Mouse (Mus musculus) neural tube, embryonic 10.5 days (tissue): ENCODE results near the gene Arhgap9.

Experiments
- DNase-seq: peaks from one replicate; pipeline ENCODE4 v3.0.0-alpha.2; 2017; ENCODE audit warnings: low spot score; ENCODE audit errors: extremely low spot score

Arhgap9 gene

DNA sequence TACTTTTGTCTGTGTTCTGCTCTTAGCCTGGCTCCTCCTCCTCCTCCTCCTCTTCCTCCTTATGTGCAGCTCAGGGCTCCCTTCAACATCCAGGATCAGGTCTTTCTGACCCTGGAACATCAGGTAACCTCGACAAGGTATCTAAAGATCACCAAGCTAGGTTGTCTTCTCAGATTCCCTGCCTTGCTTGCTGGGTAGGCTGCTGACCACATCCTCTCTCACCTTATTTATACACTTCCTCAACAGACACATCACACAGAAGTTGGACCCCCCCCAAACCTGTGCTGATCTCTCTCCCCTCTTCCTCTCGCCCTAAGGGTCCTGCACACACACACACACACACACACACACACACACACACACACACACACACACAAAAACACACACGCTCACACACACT, at the start of gene Arhgap9:
Arhgap9 (plus strand) TSS at position 344 of the 400 bp plus-strand sequence.
- no peak for DNase-seq

DNA sequence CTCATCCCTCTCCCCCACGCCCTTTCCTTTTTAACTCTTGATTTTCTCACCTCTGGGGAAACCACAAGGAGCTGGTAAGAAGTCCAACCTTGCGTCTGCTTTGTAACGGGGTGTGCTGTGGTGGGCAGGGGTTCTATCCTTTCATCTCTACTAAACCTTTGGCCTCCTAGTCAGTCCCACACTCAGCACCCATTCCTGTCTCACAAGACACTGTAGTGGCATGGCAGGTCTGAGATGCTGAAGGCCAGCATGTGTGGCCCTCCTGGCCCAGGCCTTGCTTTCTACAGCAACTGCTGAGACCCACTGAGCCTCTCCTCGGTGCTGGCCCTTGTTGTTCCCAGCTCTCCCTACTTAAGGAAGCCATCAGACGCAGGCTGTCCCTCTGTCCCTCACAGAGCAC, 49.4 kb upstream of the Arhgap9 start:
- DNase-seq = no peak

DNA sequence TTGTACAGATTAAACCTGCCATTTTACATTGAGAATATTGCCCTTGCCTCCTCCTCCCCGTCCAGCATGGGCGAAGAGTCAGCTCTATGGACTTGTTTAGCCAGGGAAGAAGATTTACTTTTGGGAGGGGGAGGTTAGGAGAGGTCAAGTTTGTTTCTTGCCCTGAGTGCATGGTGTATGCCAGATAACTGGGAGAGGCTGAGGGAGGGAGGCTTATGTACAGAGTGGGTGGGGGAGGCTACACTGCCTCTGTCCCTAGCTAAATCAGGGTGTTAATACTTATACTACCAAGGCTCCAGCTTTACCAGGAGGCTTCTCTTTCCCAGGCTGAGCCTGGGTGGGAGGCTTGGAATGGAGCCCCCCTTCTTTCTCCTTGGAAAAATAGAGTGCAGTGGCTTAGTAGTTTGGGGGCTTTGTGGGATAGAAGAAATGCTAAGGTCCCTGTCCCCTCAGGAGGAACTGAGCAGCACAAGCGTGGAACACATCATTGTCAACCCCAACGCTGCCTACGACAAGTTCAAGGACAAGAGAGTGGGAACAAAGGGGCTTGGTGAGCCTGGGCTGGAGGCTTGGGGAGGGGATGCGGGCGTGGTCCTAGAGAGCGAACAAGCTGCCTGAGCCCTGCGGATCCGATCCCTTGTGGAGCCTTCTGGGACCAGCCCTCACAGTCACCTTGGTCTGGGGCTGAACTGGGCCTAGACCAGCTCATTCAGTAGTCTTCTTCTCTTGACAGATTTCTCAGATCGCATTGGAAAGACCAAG, 47.3 kb upstream of the Arhgap9 start:
- DNase-seq = no peak

DNA sequence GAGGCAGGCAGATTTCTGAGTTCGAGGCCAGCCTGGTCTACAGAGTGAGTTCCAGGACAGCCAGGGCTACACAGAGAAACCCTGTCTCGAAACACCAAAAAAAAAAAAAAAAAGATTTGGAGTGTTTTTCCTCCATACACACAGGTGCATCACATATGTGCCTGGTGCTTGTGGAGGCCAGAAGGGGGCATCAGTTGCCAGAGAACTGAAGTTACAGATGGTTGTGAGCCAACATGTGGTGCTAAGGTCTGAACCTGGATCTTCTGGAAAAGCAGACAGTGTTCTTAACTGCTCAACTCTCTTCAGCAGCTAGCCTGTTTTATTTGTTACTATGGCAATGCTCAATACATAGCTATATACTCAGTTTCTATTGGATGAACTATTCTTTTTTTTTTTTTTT, 42.0 kb upstream of the Arhgap9 start:
- DNase-seq = no peak

DNA sequence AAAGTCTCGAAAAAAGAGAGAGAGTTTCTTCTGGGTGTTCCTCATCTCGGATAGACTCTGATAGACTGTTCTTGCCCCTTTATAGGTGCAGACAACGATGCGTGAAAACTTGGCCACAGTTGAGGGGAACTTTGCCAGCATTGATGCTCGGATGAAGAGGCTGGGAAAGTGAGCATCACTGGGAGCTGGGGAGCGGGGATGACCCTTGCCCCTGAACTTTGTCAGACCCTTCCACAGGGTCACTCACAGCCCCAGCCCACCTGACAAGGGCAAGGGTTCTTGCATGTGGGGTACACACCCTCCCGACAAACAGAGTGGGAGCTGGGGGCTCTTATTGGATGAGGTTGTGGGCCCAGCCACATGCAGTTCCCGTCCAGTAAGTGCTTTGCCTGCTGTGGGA, 40.4 kb upstream of the Arhgap9 start:
- DNase-seq = no peak

DNA sequence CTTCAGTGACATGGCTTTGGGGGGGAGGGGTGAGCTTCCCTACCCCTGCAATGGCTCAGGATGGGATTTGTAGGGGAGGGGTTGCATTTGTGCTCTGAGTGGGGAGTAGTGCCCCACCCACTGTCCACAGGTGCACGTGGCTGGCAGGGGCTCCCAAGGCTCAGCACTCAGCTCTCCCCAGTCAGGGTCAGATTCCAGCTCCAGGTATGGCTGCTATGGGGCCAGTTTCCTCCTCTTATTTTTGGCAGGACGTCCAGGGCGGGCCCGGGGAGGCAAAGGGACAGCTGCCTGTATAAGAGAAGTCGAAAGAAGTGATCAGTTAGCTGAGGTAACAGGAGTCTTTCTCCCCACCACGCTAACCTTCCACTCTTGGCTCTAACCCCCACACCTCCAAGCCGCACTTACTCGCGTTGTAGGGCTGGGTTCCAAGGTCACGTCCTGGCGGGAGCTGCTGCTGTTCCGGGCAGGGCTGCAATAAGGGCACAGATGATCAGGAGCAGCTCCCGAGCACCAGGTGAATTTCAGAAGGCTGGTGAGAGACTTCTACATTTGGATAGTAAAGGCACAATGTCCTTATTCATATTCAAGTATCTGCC, 39.0 kb upstream of the Arhgap9 start:
- no peak for DNase-seq

DNA sequence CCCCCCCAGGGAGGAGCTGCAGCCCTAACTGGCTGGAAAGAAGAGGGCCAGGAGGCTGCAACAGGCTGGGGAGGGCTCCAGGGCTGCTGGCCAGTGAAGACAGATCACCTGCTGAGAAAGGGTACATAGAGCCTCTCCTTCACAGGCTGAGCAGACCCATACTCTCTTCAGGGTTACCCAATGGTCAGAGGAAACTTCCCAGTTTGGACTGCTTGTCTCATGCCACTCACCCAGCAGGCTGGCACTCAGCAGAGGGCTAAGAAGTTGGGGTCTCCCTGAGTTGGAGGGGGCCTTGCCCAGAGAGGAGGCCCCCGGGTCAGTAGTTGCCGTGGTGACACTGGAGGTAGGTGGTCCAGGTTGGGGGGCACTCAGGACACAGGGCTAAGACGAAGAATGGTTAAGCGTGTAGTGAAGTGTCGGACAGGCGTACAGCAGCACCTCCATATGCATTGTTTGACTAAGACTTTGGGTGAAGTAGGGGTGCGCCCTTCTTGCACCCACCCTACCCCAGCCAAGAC, 37.6 kb upstream of the Arhgap9 start:
- no peak for DNase-seq

DNA sequence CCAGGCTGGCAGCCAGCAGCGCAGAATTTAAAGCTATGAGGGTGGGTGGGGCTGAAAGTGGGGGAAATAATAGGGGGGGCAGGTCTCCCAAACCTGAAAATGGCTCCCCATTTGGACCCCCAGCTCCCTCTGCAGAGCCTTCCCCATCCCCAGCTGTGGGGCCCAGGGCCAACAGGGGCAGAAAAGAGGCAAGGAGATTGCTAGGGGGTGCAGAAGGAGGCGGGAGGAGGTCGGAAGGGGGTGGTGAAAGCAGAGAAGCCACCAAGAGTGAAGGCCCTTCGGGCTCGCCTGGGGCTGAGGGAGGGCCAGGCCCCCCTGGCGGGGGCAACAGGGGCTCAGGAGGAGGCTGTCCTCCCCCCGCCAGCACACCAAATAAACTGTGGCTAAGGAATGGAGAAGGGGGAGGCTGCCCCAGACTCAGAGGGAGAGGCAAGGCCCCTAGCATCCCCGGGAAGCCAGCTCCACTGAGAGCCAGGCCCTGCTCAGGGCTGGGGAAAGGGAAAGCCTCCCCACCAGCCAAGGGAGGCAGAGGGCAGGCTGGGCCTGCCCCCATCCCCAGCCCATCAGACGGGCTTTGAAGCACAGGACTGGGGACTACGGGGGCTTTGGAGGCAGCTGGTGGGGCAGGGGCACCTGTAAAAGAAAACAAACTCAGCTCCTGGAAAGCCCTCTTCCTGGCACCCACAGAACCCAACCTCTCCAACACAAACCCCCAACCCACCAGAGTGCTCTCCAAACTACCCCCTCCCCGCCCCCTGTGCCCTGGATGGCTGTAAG, 36.9 kb upstream of the Arhgap9 start:
- DNase-seq = no peak

DNA sequence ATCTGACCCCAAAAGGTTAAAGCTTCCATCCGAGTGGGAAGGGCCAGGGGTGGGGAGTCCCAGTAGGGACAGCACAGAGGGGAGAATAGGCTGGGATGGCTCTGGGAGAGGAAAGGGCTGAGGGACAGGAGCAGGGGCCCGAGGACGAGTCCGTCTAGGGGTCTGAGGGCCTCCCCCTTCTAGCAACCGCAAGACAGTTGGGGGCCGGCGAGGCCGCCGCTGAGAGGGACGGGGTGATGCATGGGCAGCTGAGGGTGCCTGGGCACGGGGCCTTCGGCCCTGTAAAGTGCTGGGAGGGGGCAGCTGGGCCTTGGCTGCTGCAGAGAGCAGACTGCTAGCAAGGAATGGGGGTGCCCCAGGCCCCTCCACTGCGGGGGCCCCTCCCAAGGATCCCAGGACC, 36.1 kb upstream of the Arhgap9 start:
- DNase-seq = no peak

DNA sequence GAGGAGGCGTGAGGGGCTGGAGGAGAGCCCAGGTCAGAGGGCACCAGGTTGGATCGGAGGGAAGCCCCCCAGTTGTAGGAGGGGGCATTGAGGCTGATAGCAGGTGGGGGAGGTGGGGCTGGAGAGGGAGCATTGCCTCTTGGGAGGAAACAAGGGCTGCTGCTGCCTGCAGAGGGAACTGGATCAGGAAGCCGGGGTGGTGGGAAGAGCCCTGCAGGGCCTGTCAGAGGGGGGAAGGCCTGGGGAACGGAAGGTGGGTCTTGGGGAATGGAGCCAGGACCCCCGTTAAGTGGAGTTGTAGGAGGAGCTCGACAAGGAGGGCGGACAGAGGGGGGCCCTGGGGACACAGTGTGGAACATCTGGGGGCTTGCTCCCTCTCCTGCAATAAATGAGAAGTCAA, 35.6 kb upstream of the Arhgap9 start:
- DNase-seq = no peak

DNA sequence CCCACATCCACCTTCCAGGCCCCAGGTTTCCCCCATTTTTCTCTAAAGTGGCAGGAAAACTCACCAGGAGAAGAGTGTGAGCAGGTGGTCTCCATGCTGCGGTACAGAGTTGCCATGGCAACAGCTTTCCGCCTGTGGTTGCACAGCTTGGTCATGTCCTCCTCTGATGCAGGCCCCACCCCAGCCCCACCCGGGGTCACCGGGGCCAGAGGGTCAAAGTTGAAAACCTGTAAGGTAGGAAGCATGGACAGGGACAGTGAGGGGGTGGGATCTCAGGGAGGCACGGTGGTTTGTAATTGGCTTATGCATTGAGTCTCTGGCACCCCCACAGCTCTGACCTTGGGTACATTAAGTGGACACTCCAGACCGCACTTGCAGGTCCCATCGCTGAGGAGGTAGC, 35.0 kb upstream of the Arhgap9 start:
- peak; percentile 50 for DNase-seq

DNA sequence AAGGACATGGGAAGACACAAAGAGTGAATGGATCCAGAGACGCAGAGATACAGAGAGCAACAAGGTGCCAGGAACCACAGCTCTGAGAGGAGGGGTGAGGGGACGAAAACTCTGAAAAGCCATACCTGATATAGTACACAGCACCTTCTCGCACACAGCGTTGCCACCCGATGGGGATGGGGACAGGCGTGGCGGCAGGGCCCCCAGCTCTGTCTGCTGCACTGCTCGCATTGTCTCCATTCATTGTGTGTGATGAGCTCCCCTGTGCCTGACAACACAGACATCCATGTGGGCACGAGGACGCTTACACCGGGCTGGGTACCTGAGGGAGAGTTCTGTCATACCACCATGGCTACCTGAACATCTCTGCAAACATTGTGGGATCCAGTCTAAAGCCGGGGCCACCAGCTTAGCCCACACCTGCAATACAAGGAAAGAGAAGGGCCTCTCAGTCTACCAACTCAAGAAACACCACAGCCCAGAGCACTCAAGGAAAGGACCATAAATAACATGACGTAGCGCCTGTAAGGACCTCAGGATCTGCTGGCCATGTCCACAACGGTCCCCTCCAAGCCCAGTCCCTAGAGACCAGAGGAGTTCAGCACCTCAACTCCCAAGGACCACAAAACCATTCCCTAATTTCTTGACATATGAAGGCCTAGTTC, 34.4 kb upstream of the Arhgap9 start:
- no peak for DNase-seq

DNA sequence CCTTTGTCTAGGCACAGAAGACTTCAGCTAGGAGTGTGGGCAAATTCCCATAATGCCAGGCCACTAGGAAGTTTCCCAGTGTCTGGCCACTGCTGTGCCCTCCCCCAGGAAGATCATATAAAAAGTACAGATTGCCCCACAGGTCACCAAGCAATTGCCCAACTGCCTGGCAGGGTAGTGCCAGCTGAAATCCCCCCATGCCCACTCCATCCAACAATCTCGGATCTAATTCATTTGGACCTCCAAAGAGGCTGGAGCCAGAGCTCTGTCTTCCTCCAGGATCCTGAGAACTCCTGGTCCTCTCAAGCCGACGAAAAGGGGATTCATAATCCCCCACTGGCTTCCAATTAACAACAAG, 33.8 kb upstream of the Arhgap9 start:
- no peak for DNase-seq

DNA sequence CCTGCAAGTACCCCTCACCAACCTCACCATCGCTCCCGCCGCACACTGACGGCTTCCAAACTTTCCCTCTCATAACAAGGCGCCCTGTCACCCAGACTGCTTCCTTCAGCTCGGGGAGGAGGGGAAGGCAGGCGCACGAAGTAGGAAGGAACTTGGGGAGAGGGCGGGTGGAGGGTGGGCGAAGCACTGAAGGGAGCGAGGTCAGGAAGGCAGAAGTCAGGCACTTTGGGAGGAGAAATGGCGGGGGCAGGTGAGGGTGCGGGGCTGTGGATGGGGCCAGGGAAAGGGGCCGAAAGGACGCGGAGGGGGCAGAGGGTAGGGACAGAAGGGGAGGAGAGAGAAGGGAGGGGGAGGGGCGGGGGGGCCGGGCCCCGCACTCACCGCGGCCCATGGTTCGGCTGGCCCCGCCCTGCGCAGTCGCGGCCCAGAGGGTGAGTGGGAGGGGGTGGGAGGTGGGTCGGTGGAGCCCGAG, 33.4 kb upstream of the Arhgap9 start:
- no peak for DNase-seq

DNA sequence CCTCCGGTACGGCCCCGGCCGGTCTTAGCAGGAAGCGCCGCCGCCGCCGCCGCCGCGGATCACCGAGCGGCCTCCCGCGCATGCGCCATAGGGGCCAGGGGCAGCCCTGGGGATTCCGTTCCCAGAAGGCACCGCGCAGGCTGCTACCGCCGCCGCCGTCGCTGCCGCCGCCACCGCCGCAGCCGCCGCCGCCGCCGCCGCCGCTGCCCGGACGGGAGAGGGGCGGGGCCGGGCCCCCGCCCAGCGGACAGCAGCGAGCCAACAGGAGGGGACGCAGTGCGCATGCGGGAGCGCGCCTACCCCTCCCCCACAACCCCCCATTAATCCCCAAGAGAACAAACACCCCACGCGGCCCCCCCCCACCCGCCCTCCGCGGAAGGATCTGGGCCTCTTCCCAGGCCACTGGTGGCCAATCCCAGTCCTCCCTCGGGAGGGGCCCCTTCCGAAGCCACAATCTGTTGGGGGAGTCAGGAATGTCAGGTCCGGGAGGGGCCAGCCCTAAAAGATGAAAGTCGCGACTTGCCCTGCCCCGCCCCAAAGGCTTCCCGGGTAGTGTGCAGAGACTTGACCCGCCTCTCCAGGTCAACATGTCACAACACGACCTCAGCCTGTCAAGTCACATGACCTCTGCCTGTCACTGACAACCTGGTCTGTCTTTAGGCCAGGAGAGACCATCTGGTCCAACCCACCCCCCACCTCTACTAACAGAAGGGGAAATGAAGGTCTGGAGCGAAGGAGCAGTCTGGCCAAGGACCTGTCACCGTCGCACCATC, 32.8 kb upstream of the Arhgap9 start, which contains the start of gene Mbd6:
Mbd6 (minus strand) TSS at position 219 of the 773 bp plus-strand sequence.
- peak; percentile 91 for DNase-seq

DNA sequence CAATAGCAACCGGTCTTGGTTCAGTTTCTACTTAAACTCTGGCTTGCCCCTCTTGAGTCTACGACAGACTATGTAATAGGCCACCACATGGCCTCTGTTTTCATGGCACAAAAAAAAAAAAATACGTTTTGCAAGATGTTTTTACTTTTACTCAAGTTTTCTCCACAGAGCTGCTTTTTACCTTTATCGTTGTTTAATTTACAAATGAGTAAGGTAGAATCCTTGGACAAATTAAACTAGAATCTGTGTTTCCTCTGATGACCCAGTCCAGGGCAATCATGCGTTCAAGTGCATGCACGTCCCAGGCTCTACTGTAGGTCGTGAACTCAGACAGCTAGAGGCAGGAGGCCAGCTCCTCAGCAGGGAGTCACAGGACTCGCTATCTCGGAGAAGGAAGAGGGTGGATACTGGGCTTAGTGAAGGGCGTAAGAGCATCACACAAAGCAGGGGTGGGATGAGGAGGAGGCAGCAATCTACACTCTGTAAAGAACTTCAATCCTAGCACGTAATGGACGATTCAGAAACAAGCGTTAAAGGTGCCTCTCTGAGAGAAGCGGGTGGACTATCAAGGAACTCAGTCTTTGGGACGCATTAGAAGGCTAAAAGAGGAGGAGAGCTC, 32.1 kb upstream of the Arhgap9 start:
- DNase-seq = no peak

DNA sequence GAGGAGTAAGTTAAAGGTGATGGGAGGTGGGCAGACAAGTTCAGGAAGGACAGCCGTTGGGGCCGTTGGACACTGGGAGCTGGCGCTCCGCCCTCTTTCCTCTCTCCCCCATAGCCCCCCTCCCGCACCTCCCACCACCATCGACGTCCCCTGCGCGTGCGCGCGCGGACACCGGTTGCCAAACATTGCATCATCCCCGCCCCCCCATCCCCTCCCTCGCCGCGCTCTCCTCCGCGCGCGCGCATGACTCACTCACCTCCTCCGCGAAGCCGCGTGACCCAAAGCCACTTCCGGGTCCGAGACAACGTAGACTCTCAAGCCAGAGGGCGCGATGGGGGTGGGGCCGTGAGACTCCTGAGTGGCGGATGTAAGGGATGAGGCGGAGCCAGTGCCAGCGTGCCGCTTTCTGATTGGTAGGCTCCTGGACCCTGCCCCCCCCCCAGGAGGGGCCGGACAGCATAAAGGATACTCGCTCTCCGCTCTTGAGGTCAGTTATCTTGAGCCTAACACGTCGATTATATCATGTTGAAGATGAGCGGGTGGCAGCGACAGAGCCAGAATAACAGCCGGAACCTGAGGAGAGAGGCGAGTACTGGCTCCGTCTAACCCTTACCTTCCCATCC, 31.3 kb upstream of the Arhgap9 start:
- peak; percentile 100 for DNase-seq

DNA sequence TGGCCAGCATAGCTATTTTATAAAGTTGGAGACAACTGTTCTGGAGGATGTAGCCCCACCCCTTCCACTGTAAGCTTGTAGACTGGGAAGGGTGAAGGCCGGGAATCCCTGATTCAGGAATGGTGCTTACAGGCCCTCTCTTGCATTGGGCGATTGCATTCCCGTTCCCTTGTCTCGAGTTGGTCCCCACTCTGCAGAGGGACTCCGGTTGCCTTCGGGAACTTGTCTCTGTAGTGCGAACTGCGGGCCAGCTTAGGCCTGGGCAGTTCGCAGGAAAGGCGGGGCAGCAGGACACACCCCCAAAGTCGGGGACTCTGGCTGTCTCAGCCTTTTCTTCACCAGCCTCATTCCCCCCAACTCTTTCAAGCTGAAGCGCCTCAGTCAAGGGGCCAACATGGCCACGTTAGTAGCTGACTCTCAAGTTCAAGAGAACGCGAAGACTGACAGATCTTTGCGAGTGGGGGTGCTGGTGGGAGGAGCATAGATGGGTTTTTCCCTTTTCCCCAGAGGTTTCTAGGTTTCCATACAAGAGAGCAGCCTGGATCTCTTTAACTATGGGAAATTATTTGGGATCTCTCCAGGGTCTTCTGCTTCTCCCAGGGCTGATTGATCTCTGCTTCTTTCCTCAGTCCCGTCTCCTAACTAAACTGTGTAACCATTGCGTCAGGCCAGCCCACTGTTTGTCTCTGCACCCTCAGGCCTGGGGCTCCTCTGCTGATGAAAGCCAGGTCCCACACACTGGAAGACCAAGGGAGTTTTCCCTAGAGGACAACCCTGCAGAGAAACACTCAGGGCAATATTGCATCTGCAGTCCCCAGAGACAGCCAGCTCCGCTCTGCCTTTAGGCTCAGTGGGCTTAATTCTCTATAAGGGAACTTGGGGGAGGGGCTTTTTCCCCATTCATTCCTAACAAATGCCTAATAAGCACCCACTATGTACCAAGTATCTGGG, 30.6 kb upstream of the Arhgap9 start:
- no peak for DNase-seq
